Mouse (Mus musculus): ENCODE measurements around the gene Senp1.

- TF ChIP-seq CTCF (IDR thresholded peaks at IDR 0.05; ENCODE audit: extremely low read depth, insufficient read length, insufficient replicate concordance, low read depth, low read length) (no peak), POLR2A (IDR thresholded peaks at IDR 0.05; ENCODE audit: low read depth, low read length) (no peak)
Measured at GRCm38 (mm10) chr15:98074521-98074920, 19.0 kb downstream of the Senp1 start.
